Mouse (Mus musculus) right cerebral cortex, postnatal 25 days (tissue): ENCODE measurements at regions not wholly inside any gene's neighbourhood (a gene's known extent, or its start where the extent isn't known, plus 50 kb on each side); places are given as distances from the start of the nearest gene placed in this dataset.

Experiments
- DNase-seq: peaks from one replicate; pipeline ENCODE4 v3.0.0; 2022

GRCm38 (mm10) chr3:23601469-23601868, 1525.0 kb downstream of the Tbl1xr1 start:
- DNase-seq = no peak

GRCm38 (mm10) chr3:23610054-23610453, 1533.6 kb downstream of the Tbl1xr1 start:
- no peak for DNase-seq

GRCm38 (mm10) chr3:23658585-23659252, 1485.3 kb downstream of the Naaladl2 start:
- DNase-seq = no peak

GRCm38 (mm10) chr3:23706748-23707147, 1437.3 kb downstream of the Naaladl2 start:
- DNase-seq = no peak
